Mouse (Mus musculus) MEL (cell line): ENCODE data around the gene Hmox2.

Experiments
- CTCF ChIP-seq, 3 experiments: IDR thresholded peaks in 2 of 3; conservative IDR thresholded peaks in 1 of 3; 2 replicates each; pipeline ENCODE4 v1.5.1; 2011 to 2012; ENCODE audit warnings: low read length in 3 of 3, low read depth in 2 of 3, mild to moderate bottlenecking in 2 of 3, improper control_type of control experiment in 1 of 3, inconsistent platforms in 1 of 3, mixed read lengths in 1 of 3, moderate library complexity in 1 of 3; ENCODE audit not compliant: control insufficient read depth in 1 of 3, insufficient read depth in 1 of 3, poor library complexity in 1 of 3, severe bottlenecking in 1 of 3
- E2F4 ChIP-seq: IDR thresholded peaks from 2 replicates; pipeline ENCODE4 v1.6.1; 2011; ENCODE audit warnings: low read depth, low read length, improper control_type of control experiment, borderline replicate concordance
- EP300 ChIP-seq, 2 experiments: IDR thresholded peaks; 2 replicates each; pipeline ENCODE4 v1.6.1; 2011; ENCODE audit warnings: improper control_type of control experiment in 2 of 2, low read length in 2 of 2, low read depth in 1 of 2, mild to moderate bottlenecking in 1 of 2
- TBP ChIP-seq: IDR thresholded peaks from 2 replicates; pipeline ENCODE4 v1.8.0; 2011; ENCODE audit warnings: low read depth, low read length, improper control_type of control experiment

GRCm38 (mm10) chr16:4777905-4778609 lies 51.9 kb downstream of the Hmox2 start:
- TF ChIP-seq E2F4 (no peak), CTCF (IDR thresholded peaks at IDR 0.05 in 2 of 3, conservative IDR thresholded peaks at IDR 0.05 in 1 of 3; ENCODE audit: control insufficient read depth in 1 of 3, insufficient read depth in 1 of 3, low read depth in 2 of 3, low read length in 3 of 3, poor library complexity in 1 of 3, severe bottlenecking in 1 of 3) (no peak), TBP (no peak), EP300 (IDR thresholded peaks at IDR 0.05; ENCODE audit: low read depth in 1 of 2, low read length in 2 of 2) (no peak)
